Mouse (Mus musculus) midbrain, embryonic 15.5 days (tissue): ENCODE results near the gene Mark1. TPM values are rescaled to one million over a fixed set of nuclear protein-coding genes. Genes with fewer than 3 reads are reported as not detected.

Source experiments
- ATAC-seq: fragments of 200-750 bp; cut with Nextera tagmentation; replicated peaks from 2 replicates; pipeline ENCODE4 v1.8.0; 2017; ENCODE audit warnings: moderate TSS enrichment
- H3K27ac ChIP-seq: fragments of 300-500 bp; sonication (generic); 2 replicates; pipeline ENCODE4 v1.5.1; 2015; ENCODE audit warnings: mild to moderate bottlenecking, inconsistent platforms
- H3K27me3 ChIP-seq: fragments of 300-500 bp; sonication (generic); replicated peaks from 2 replicates; pipeline ENCODE4 v1.6.1; 2015; ENCODE audit warnings: inconsistent platforms
- H3K36me3 ChIP-seq: fragments of 300-500 bp; sonication (generic); replicated peaks from 2 replicates; pipeline ENCODE4 v1.6.1; 2015; ENCODE audit warnings: inconsistent platforms
- H3K4me1 ChIP-seq: fragments of 300-500 bp; sonication (generic); 2 replicates; pipeline ENCODE4 v1.6.1; 2015; ENCODE audit warnings: inconsistent platforms
- H3K4me2 ChIP-seq: fragments of 300-500 bp; sonication (generic); 2 replicates; pipeline ENCODE4 v1.6.1; 2015; ENCODE audit warnings: inconsistent platforms, mild to moderate bottlenecking, moderate library complexity
- H3K4me3 ChIP-seq: fragments of 300-500 bp; sonication (generic); 2 replicates; pipeline ENCODE4 v1.5.1; 2015; ENCODE audit warnings: mild to moderate bottlenecking, inconsistent platforms
- H3K9ac ChIP-seq: fragments of 300-500 bp; sonication (generic); 2 replicates; pipeline ENCODE4 v1.6.1; 2015; ENCODE audit warnings: mild to moderate bottlenecking, inconsistent platforms
- H3K9me3 ChIP-seq: fragments of 300-500 bp; sonication (generic); 2 replicates; pipeline ENCODE4 v1.6.1; 2016; ENCODE audit warnings: inconsistent platforms
- WGBS: fragments of 180-500 bp; shearing (Covaris S2); methylation state at CpG from one replicate; pipeline ENCODE4 v1.1.7; 2015; ENCODE audit warnings: mixed read lengths; 5-methylcytosine and 5-hydroxymethylcytosine counted together
- polyA plus RNA-seq: library from polyadenylated mRNA; unstranded; fragments of >200 nt; fragmentation: Nextera tagmentation; extraction: Ambion mirVana; gene quantifications from 2 replicates; pipeline ENCODE4 v1.2.1, GENCODE M21; 2015

The Mark1 gene
- polyA plus RNA-seq, 1 experiment from 2014 or later = 17.3 TPM

- Histone ChIP-seq H3K9me3 (peaks cover 13% of the 10 kb centered on the region), H3K4me3 (no peak overlapping the region), H3K9ac (no peak overlapping the region), H3K27ac (no peak overlapping the region), H3K4me2 (no peak overlapping the region), H3K36me3 (peaks cover 6% of the 10 kb centered on the region; the same call in 1 of the 2 replicates), H3K27me3 (no peaks in the 10 kb centered on the region), H3K4me1 (no peaks in the 10 kb centered on the region)
- no peak for ATAC-seq
- 87% methylated on average over 6 of the region's 6 CpGs for WGBS
Measured at GRCm38 (mm10) chr1:184958388-184958787, 41.0 kb downstream of the Mark1 start.

DNA sequence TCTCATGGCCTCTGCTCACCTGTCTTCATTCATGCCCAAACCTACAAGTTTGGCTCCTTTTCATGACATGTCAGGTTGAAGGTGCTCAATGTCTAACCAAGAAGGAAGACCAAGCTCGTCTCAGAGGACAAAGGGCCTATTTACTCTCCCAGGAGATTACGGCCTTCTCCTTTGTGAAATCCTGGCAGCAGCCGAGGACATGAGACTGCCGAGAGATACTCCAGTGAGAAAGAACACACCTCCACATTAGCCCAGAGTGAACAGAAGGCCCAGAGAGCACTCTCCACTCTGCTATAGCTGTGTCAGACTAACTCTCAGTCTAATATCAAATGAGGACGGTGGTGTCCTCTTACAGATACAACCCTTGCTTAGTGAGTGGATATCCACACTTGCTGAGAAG lies 47.6 kb downstream of the Mark1 start:
- Histone ChIP-seq H3K27me3 (no peaks in the 10 kb centered on the region), H3K27ac (no peak overlapping the region), H3K4me3 (no peak overlapping the region), H3K4me1 (no peaks in the 10 kb centered on the region), H3K9ac (no peak overlapping the region), H3K36me3 (no peaks in the 10 kb centered on the region), H3K9me3 (0 out of 2 replicates have a peak, but pooled peaks cover 2% of the 10 kb centered on the region), H3K4me2 (no peak overlapping the region)
- ATAC-seq = no peak
- 36% methylated on average over 5 of the region's 5 CpGs for WGBS

GRCm38 (mm10) chr1:184951057-184951456 lies 48.3 kb downstream of the Mark1 start:
- H3K27me3 ChIP-seq = no peaks in the 10 kb centered on the region
- no peak overlapping the region for H3K9ac ChIP-seq
- WGBS = 95% methylated on average over 11 of the region's 11 CpGs
- ATAC-seq = no peak
- H3K4me1 ChIP-seq = no peaks in the 10 kb centered on the region
- H3K27ac ChIP-seq = no peak overlapping the region
- no peaks in the 10 kb centered on the region for H3K36me3 ChIP-seq
- H3K9me3 ChIP-seq = 0 out of 2 replicates have a peak, but pooled peaks cover 2% of the 10 kb centered on the region
- H3K4me2 ChIP-seq = no peak overlapping the region
- no peak overlapping the region for H3K4me3 ChIP-seq

DNA sequence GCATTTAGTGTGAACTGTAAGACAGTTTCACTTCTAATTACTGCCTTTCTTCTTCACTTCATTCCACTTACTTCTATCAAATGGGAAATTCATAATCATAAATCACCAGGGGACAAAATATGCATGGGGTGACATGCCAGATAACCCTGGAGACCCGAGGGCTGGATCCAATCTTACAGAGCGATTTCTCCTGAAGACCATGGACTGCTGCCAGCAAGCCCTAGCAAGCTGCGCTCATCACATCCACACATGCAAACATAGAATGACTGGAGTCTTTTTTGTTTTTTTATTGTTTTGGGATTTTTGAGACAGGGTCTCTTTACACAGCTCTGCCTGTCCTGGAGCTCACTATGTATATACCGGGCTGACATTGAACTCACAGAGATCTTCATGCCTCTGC lies 61.3 kb downstream of the Mark1 start:
- no peak overlapping the region for H3K4me2 ChIP-seq
- H3K4me3 ChIP-seq = no peak overlapping the region
- no peaks in the 10 kb centered on the region for H3K9me3 ChIP-seq
- H3K27me3 ChIP-seq = no peaks in the 10 kb centered on the region
- no peaks in the 10 kb centered on the region for H3K36me3 ChIP-seq
- ATAC-seq = no peak
- no peak overlapping the region for H3K9ac ChIP-seq
- no peak overlapping the region for H3K27ac ChIP-seq
- WGBS = 87% methylated on average over 4 of the region's 4 CpGs
- H3K4me1 ChIP-seq = no peaks in the 10 kb centered on the region

- WGBS = 71% methylated on average over 5 of the region's 5 CpGs
Measured at GRCm38 (mm10) chr1:184935980-184936379, 63.4 kb downstream of the Mark1 start.

DNA sequence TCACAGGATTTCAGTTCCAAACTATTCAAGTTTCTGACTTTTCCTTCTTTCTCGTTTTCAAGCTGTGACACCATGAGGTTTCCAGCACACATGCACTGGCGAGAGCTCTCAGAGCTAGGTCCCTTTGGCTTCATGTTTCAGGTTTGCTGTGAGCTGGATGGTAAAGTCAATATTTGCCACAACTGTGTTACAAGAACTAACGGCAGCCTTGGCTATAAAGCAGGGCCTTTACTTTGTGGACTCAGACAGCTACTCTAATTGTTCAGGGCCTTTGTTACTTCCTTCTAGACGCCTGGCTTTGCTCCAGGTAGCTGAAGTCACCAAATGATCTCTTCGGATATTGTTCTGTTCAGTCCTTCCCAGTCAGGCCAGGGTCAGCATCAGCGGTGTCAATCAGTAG lies 63.9 kb downstream of the Mark1 start:
- Histone ChIP-seq H3K27ac (no peak overlapping the region), H3K4me1 (no peaks in the 10 kb centered on the region), H3K36me3 (no peaks in the 10 kb centered on the region), H3K4me2 (no peak overlapping the region), H3K4me3 (no peak overlapping the region), H3K9ac (no peak overlapping the region), H3K9me3 (no peaks in the 10 kb centered on the region), H3K27me3 (no peaks in the 10 kb centered on the region)
- WGBS = 64% methylated on average over 6 of the region's 6 CpGs
- no peak for ATAC-seq

More at GRCm38 (mm10) chr1:184935980-184936379, 63.4 kb downstream of the Mark1 start:
- H3K4me3 ChIP-seq = no peak overlapping the region
- H3K27me3 ChIP-seq = no peaks in the 10 kb centered on the region
- H3K4me2 ChIP-seq = no peak overlapping the region
- no peaks in the 10 kb centered on the region for H3K9me3 ChIP-seq
- no peaks in the 10 kb centered on the region for H3K36me3 ChIP-seq
- H3K4me1 ChIP-seq = no peaks in the 10 kb centered on the region
- H3K27ac ChIP-seq = no peak overlapping the region
- no peak overlapping the region for H3K9ac ChIP-seq
- ATAC-seq = no peak

- H3K9ac ChIP-seq = no peak overlapping the region
- no peak overlapping the region for H3K27ac ChIP-seq
- no peaks in the 10 kb centered on the region for H3K4me1 ChIP-seq
- H3K27me3 ChIP-seq = no peaks in the 10 kb centered on the region
- no peak overlapping the region for H3K4me2 ChIP-seq
- no peak overlapping the region for H3K4me3 ChIP-seq
- 90% methylated on average over 6 of the region's 6 CpGs for WGBS
- H3K36me3 ChIP-seq = peaks cover 11% of the 10 kb centered on the region; the same call in 1 of the 2 replicates
- no peak for ATAC-seq
- H3K9me3 ChIP-seq = no peaks in the 10 kb centered on the region
Measured at GRCm38 (mm10) chr1:184931097-184931496, 68.3 kb downstream of the Mark1 start.

DNA sequence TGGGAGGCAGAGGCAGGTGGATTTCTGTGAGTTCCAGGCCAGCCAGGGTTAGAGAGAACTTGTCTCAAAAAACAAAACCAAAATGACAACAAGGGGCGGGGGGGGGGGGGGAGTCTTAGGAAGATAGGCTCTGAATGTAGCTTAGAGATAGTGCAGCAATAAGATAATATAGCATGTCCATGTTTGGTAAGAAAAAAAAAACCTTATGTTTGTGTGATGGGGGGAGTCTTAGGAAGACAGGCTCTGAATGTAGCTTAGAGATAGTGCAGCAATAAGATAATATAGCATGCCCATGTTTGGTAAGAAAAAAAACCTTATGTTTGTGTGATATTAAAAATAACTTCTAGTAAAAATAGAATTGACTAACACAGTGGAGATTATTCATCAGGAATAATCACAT lies 71.0 kb downstream of the Mark1 start:
- peaks cover 11% of the 10 kb centered on the region; the same call in 1 of the 2 replicates for H3K36me3 ChIP-seq
- no peaks in the 10 kb centered on the region for H3K4me1 ChIP-seq
- no peak for ATAC-seq
- H3K4me2 ChIP-seq = no peak overlapping the region
- no peak overlapping the region for H3K4me3 ChIP-seq
- no peaks in the 10 kb centered on the region for H3K27me3 ChIP-seq
- no peaks in the 10 kb centered on the region for H3K9me3 ChIP-seq
- no peak overlapping the region for H3K9ac ChIP-seq
- 59% methylated on average over 1 of the region's 1 CpGs for WGBS
- no peak overlapping the region for H3K27ac ChIP-seq

DNA sequence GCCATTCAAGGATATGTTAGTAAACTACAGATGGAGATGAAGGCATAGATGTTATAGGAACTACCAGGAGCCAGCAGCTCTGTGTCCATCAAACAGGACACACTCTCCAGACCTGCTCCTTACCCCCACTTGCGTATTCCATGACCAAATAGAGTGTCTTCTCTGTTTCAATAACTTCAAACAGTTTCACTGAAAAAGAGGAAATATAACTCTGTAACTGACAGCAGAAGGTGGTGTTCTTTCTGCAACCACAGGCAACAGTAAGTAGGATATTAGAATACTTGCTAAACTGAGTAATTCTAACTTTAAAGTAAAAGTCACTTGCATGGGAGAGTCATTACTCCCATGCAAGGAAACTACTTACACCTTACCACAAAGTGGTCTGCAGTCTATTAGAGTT lies 71.5 kb downstream of the Mark1 start:
- no peak overlapping the region for H3K4me2 ChIP-seq
- no peak overlapping the region for H3K27ac ChIP-seq
- no peak overlapping the region for H3K9ac ChIP-seq
- no peaks in the 10 kb centered on the region for H3K9me3 ChIP-seq
- H3K27me3 ChIP-seq = no peaks in the 10 kb centered on the region
- H3K4me1 ChIP-seq = no peaks in the 10 kb centered on the region
- WGBS = 95% methylated on average over 1 of the region's 1 CpGs
- H3K4me3 ChIP-seq = no peak overlapping the region
- ATAC-seq = no peak
- H3K36me3 ChIP-seq = peaks cover 11% of the 10 kb centered on the region; the same call in 1 of the 2 replicates

DNA sequence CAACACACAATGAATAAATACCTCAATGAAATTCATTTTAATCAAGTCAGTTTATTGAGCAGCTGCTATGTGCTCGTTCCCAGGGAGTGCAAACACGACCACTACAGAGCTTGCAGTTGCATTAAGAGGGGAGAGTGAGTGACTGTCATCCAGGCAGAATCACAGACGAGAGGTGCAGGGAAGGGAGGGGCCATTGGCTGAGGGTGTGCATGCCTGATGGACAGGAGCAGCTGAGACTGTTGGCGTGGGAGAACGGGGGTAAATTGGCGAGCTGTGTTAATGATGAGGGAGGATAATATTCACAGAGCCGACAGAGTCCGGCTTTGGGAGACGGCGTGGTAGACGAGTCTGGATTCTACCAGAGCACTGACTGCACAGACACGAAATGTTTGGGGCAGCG lies 76.5 kb downstream of the Mark1 start:
- H3K4me2 ChIP-seq = no peak overlapping the region
- no peak overlapping the region for H3K4me3 ChIP-seq
- H3K9me3 ChIP-seq = no peaks in the 10 kb centered on the region
- no peak overlapping the region for H3K9ac ChIP-seq
- no peaks in the 10 kb centered on the region for H3K4me1 ChIP-seq
- no peak overlapping the region for H3K27ac ChIP-seq
- no peak for ATAC-seq
- H3K36me3 ChIP-seq = peaks cover 17% of the 10 kb centered on the region
- H3K27me3 ChIP-seq = no peaks in the 10 kb centered on the region
- 88% methylated on average over 13 of the region's 13 CpGs for WGBS

GRCm38 (mm10) chr1:184920057-184920456 lies 79.3 kb downstream of the Mark1 start:
- ATAC-seq = no peak
- Histone ChIP-seq H3K27me3 (no peaks in the 10 kb centered on the region), H3K4me1 (no peaks in the 10 kb centered on the region), H3K4me2 (no peak overlapping the region), H3K9ac (no peak overlapping the region), H3K36me3 (peaks cover 17% of the 10 kb centered on the region), H3K27ac (no peak overlapping the region), H3K9me3 (no peaks in the 10 kb centered on the region), H3K4me3 (no peak overlapping the region)
- 85% methylated on average over 5 of the region's 5 CpGs for WGBS

- H3K27ac ChIP-seq = no peak overlapping the region
- no peak for ATAC-seq
- 64% methylated on average over 5 of the region's 5 CpGs for WGBS
- H3K27me3 ChIP-seq = no peaks in the 10 kb centered on the region
- H3K4me2 ChIP-seq = no peak overlapping the region
- H3K4me1 ChIP-seq = no peaks in the 10 kb centered on the region
- H3K9ac ChIP-seq = no peak overlapping the region
- H3K9me3 ChIP-seq = no peaks in the 10 kb centered on the region
- peaks cover 20% of the 10 kb centered on the region for H3K36me3 ChIP-seq
- no peak overlapping the region for H3K4me3 ChIP-seq
Measured at GRCm38 (mm10) chr1:184918227-184918888, 81.0 kb downstream of the Mark1 start.

DNA sequence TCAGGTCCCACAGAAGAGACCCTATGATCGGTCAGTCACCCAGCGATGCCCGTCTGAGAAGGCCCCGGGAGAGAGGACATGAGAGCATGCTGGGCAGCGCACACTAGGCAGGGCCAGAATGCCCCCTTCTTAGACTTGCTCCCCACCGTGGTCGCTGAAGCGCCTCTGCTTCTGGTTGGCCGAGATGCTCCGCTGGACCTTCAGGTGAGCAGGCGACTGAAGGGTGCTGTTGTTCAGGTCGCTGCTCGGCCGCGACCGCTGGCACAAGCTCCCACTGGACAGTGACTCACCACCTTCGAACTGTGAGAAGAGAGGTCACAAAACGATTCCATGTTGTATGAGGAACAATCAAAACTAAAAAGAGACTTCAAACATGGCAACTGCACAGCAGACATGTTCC lies 87.0 kb downstream of the Mark1 start:
- H3K27me3 ChIP-seq = no peaks in the 10 kb centered on the region
- ATAC-seq = no peak
- H3K9me3 ChIP-seq = no peaks in the 10 kb centered on the region
- no peak overlapping the region for H3K4me3 ChIP-seq
- no peak overlapping the region for H3K4me2 ChIP-seq
- 93% methylated on average over 18 of the region's 18 CpGs for WGBS
- H3K4me1 ChIP-seq = no peaks in the 10 kb centered on the region
- H3K36me3 ChIP-seq = peaks cover 31% of the 10 kb centered on the region
- no peak overlapping the region for H3K27ac ChIP-seq
- H3K9ac ChIP-seq = no peak overlapping the region
